Mouse (Mus musculus): Measurements from ENCODE around the gene Ap1m2. TPM values are rescaled to one million over a fixed set of nuclear protein-coding genes. Genes with fewer than 3 reads are reported as not detected.

Gene Ap1m2
- not detected for total RNA-seq (2021)

- DNase-seq, result no peak
Measured at GRCm38 (mm10) chr9:21312134-21312533, at the start of gene Ap1m2. Gene Ap1m2, minus strand, starts transcription at chr9:21312337.

GRCm38 (mm10) chr9:21356981-21357718 is 45.0 kb upstream of the Ap1m2 start:
- peak; percentile 82 for DNase-seq

- DNase-seq, result no peak
Measured at GRCm38 (mm10) chr9:21354796-21355195, 42.7 kb upstream of the Ap1m2 start.

- no peak for DNase-seq
Measured at GRCm38 (mm10) chr9:21353373-21353686, 41.2 kb upstream of the Ap1m2 start.

- no peak for DNase-seq
Measured at GRCm38 (mm10) chr9:21352463-21353372, 40.6 kb upstream of the Ap1m2 start.

- no peak for DNase-seq
Measured at GRCm38 (mm10) chr9:21351702-21352377, 39.7 kb upstream of the Ap1m2 start.

- no peak for DNase-seq
Measured at GRCm38 (mm10) chr9:21351178-21351577, 39.0 kb upstream of the Ap1m2 start.

- DNase-seq, result no peak
Measured at GRCm38 (mm10) chr9:21348152-21348551, 36.0 kb upstream of the Ap1m2 start.

GRCm38 (mm10) chr9:21346627-21347365 is 34.7 kb upstream of the Ap1m2 start:
- peak; percentile 56 for DNase-seq

GRCm38 (mm10) chr9:21340411-21340810 is 28.3 kb upstream of the Ap1m2 start:
- no peak for DNase-seq

GRCm38 (mm10) chr9:21337652-21338051 is 25.5 kb upstream of the Ap1m2 start:
- peak; percentile 60 for DNase-seq

GRCm38 (mm10) chr9:21336491-21336890 is 24.4 kb upstream of the Ap1m2 start:
- DNase-seq, result no peak

- DNase-seq, result peak; percentile 51
Measured at GRCm38 (mm10) chr9:21335391-21335790, 23.3 kb upstream of the Ap1m2 start.

GRCm38 (mm10) chr9:21334747-21335146 is 22.6 kb upstream of the Ap1m2 start:
- DNase-seq, result no peak

- DNase-seq, result no peak
Measured at GRCm38 (mm10) chr9:21333523-21333922, 21.4 kb upstream of the Ap1m2 start.

- no peak for DNase-seq
Measured at GRCm38 (mm10) chr9:21332161-21333061, 20.3 kb upstream of the Ap1m2 start.

- no peak for DNase-seq
Measured at GRCm38 (mm10) chr9:21331365-21332140, 19.4 kb upstream of the Ap1m2 start.

- peak; percentile 32 for DNase-seq
Measured at GRCm38 (mm10) chr9:21329699-21330289, 17.7 kb upstream of the Ap1m2 start.

GRCm38 (mm10) chr9:21329041-21329440 is 16.9 kb upstream of the Ap1m2 start:
- DNase-seq, result peak; percentile 77

GRCm38 (mm10) chr9:21328041-21328440 is 15.9 kb upstream of the Ap1m2 start:
- no peak for DNase-seq

All from heart, postnatal 4 days (tissue).